Mouse (Mus musculus): ENCODE measurements at regions not wholly inside any gene's neighbourhood (a gene's known extent, or its start where the extent isn't known, plus 50 kb on each side); places are given as distances from the start of the nearest gene placed in this dataset.
"Not testable (repeated sequence)": the region's sequence is repeated elsewhere in the genome, so short reads cannot be mapped to it uniquely, and the experiment has no call there.

- DNase-seq = no peak
Observed at GRCm38 (mm10) chr15:96031085-96031780, 240.6 kb downstream of the Ano6 start.

GRCm38 (mm10) chr15:96035273-96035672 lies 244.6 kb downstream of the Ano6 start:
- no peak for DNase-seq

- no peak for DNase-seq
Observed at GRCm38 (mm10) chr15:96045561-96045960, 241.8 kb upstream of the Arid2 start.

- DNase-seq = no peak
Observed at GRCm38 (mm10) chr15:96046651-96047050, 240.7 kb upstream of the Arid2 start.

- DNase-seq = no peak
Observed at GRCm38 (mm10) chr15:96050416-96050815, 236.9 kb upstream of the Arid2 start.

GRCm38 (mm10) chr15:96052586-96052985 lies 234.7 kb upstream of the Arid2 start:
- DNase-seq = no peak

- DNase-seq = no peak
Observed at GRCm38 (mm10) chr15:96055361-96055760, 232.0 kb upstream of the Arid2 start.

GRCm38 (mm10) chr15:96055796-96056473 lies 231.4 kb upstream of the Arid2 start:
- no peak for DNase-seq

GRCm38 (mm10) chr15:96059623-96060022 lies 227.7 kb upstream of the Arid2 start:
- no peak for DNase-seq

- no peak for DNase-seq
Observed at GRCm38 (mm10) chr15:96064499-96065217, 222.7 kb upstream of the Arid2 start.

GRCm38 (mm10) chr15:96075615-96076014 lies 211.7 kb upstream of the Arid2 start:
- DNase-seq = no peak

GRCm38 (mm10) chr15:96077756-96078155 lies 209.6 kb upstream of the Arid2 start:
- no peak for DNase-seq

- no peak for DNase-seq
Observed at GRCm38 (mm10) chr15:96078580-96078979, 208.7 kb upstream of the Arid2 start.

- no peak for DNase-seq
Observed at GRCm38 (mm10) chr15:96089676-96090075, 197.6 kb upstream of the Arid2 start.

- no peak for DNase-seq
Observed at GRCm38 (mm10) chr15:96096438-96096837, 190.9 kb upstream of the Arid2 start.

- DNase-seq = no peak
Observed at GRCm38 (mm10) chr15:96098821-96099220, 188.5 kb upstream of the Arid2 start.

GRCm38 (mm10) chr15:96099844-96100640 lies 187.3 kb upstream of the Arid2 start:
- not testable (repeated sequence) for DNase-seq

GRCm38 (mm10) chr15:96103737-96104136 lies 183.6 kb upstream of the Arid2 start:
- no peak for DNase-seq

- DNase-seq = no peak
Observed at GRCm38 (mm10) chr15:96107503-96107902, 179.8 kb upstream of the Arid2 start.

GRCm38 (mm10) chr15:96113091-96113490 lies 174.2 kb upstream of the Arid2 start:
- DNase-seq = no peak

- DNase-seq = no peak
Observed at GRCm38 (mm10) chr15:96114616-96115015, 172.7 kb upstream of the Arid2 start.

- no peak for DNase-seq
Observed at GRCm38 (mm10) chr15:96115196-96115595, 172.1 kb upstream of the Arid2 start.

- DNase-seq = no peak
Observed at GRCm38 (mm10) chr15:96119240-96119639, 168.1 kb upstream of the Arid2 start.
